Mouse (Mus musculus) cerebellum, adult 18-20 months (tissue): ENCODE results near the gene Gnaz.
"Not testable (repeated sequence)": the region's sequence is repeated elsewhere in the genome, so short reads cannot be mapped to it uniquely, and the experiment has no call there.

Experiments
- DNase-seq, 2 experiments: peaks; one replicate each; pipeline ENCODE4 v3.0.0; 2021

Gene Gnaz

DNA sequence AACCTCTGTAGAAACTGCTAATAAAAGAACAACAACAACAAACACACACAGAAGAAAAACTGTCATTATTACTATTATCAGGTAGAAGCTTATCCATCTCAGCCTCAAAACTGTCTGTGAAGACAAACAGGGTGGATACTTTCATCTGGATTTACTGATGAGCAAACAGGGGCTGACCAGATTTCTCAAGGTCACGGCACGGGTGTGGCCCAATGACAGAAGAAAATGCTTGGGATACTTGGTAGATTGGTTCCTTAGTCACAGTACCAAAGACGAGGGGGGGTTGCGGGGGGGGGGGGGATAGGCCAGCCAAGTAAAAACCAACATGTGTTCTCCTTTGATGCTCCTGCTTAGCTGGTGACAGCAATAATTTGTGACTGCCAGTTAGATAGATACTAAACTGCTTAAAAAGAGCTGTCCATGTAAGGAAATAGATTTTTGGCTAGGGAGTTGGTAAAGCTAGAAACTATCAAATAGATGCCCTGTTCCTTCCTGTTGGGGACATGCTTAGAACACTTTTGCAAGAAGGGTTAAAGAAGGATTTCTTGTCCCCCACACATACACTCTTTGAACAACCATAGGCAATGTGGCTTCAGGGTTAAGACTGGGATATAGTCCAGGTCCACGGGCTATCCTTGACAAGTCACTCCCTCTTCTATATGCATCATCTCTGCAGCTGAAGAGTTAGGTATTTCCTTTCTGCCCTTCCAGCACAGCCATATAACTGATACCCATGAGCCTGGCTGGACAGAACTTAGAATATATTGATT lies 64.6 kb downstream of the Gnaz start:
- no peak for DNase-seq

DNA sequence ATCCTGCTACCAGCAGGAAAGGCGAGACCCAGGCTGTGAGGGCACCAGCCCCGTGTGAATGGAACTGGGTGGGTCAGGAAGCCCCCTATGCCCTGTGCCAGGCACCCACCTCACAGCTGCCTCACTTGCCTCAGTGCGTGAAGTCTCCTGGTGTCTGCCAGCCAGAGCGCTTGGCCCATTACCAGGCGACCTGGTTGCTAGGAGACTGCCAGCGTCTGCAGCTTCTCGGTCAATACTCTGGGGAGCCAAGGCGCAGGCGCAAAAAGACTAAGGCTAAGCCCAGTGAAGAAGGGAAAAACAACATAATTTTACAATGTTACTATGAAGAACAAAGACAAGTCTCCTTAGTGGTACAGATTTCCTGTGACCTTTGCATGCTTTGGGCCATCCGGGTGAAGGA lies 65.4 kb downstream of the Gnaz start, which contains the start of gene Rsph14:
Rsph14 (minus strand) TSS at position 192 of the 400 bp plus-strand sequence.
- DNase-seq = peak; percentile 64 to 69

DNA sequence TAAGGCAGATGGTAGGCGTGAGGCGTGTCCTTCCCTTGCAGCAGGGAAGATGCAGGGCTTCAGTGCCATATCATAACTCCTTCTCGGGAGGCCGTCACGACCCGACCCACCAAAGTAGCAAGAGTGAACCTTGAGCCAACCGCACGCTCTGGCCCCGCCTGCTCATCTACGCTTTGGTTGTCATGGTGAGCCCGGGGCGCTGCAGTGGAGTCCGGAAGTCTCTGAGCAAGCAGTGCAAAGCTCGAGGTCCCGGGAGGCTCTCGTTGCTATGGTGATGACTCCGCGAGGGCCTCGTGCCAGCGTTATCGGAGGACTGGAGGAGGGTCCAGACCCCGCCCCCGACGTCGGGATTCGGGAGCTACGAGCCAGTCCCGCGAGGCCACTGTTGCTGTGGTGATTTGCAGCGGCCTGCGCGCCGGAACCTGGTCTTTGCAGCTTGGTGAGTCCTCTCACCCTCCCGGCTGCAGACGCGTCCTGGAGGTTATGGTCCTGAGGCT lies 70.0 kb downstream of the Gnaz start, which contains the start of gene Rab36:
Rab36 (plus strand) TSS at position 176 of the 497 bp plus-strand sequence.
- DNase-seq = peak; percentile 80 to 83

DNA sequence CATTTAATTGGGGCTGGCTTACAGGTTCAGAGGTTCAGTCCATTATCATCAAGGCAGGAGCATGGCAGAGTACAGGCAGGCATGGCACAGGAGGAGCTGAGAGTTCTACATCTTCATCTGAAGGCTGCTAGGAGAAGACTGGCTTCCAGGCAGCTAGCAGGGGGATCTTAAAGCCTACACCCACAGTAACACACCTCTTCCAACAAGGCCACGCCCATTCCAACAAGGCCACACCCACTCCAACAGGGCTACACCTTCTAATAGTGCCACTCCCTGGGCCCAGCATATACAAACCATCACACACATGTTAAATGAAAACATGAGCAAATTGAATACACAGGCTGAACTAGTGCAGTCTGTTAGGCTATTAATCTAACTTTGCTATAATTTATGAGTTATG lies 75.1 kb downstream of the Gnaz start:
- not testable (repeated sequence) for DNase-seq

DNA sequence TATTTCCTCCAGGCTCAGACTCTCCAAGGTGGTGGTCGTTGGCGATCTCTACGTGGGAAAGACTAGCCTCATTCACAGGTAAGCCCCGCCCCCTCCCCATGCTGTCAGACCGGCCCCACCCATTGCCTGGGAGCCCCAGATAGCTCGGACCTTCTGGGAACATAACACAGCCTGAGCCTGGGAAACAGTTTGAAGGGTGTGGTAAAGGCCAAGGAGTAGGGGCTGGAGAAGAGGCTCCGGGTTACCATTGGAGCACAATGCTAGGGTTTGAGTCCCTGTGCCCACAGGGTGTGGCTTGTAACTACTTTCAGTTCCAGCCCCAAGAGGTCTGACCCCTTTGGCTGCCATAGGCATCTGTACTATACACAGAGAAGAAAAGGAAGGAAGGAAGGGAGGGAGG lies 77.5 kb downstream of the Gnaz start:
- DNase-seq = no peak

DNA sequence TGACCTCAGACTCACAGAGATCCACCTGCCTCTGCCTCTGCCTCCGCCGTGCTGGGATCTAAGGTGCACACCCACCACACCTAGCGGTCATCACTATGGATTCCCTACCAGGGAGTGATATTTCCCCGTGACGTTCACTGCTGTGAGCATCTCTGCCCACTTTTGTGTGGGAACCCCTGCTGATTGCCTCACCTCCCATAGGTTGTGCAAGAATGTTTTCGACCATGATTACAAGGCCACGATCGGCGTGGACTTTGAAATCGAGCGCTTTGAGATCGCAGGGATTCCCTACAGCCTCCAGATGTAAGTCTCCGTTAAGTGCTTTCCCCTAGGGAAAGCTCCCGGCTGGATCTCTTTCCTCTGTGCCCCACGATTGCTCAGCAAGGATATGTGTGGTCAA lies 78.9 kb downstream of the Gnaz start:
- no peak for DNase-seq

DNA sequence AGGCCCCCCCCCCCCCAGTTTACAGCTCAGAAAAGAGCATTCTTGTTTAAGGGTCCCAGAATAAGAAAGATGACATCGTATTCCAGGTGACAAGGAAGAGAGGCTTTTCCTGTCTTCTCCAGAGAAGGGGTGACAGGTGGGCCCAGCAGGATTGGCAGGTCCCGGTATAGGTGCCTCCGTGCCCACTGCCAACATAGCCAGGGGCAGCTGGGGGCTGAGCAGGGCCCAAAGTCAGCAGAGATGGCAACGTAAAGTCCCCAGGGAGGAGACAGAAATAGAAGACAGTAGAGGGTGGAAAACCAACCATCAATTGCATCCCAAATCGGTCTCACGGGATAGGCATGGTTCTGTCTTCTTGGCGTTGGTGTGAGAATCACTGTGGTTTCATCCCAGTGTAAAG lies 81.7 kb downstream of the Gnaz start:
- no peak for DNase-seq

DNA sequence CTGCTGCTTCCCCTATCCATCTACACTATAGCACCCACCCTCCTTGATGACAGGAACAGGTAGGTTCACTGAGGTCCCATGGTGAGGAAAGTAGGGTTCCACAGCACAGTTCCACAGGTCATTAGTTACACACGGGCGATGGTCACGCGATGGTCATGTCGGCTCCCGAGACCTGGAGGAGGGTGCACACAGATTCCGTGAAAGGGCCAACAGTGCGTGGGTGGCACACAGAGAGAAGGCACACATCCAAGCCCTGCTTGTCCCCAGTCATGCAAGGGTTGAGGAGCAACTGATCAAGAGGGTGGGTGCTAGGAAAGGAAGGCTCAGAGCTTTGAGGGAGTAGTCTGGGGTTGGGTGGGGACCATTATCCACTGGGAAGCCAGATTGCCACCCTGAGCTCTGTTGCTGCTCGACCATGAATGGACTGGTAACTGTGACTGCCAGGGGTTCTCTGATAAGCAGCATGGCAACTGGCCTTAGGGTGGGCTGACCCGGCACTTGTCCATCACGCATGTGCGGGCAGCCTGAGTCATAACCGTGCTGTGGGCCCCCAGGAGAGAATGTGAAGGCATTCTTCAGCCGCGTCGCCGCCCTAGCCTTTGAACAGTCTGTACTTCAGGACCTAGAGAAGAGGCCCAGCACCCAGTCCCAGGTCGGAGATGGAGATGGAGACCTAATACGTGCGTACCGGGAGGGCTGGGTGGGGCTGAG lies 84.5 kb downstream of the Gnaz start:
- DNase-seq = peak; percentile 23 to 27

DNA sequence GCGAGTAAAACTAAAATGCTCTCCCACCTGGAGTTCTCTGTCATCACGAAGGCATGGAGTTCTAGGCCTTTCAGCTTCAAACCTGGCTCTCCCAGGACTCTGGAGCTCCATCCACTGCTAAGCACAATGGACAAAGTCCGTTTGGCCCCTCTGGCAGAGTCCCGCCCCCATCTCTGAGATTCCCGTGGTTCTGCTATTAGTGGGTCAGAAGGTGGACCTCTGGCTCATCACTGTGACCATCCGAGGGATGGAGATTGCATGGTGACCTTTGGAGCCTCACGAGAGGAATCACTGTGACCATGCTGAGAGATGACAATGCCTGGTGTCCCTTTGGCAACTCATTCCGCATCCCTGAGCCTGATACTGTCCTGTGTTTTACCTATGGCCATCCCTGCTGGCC lies 85.9 kb downstream of the Gnaz start:
- no peak for DNase-seq

DNA sequence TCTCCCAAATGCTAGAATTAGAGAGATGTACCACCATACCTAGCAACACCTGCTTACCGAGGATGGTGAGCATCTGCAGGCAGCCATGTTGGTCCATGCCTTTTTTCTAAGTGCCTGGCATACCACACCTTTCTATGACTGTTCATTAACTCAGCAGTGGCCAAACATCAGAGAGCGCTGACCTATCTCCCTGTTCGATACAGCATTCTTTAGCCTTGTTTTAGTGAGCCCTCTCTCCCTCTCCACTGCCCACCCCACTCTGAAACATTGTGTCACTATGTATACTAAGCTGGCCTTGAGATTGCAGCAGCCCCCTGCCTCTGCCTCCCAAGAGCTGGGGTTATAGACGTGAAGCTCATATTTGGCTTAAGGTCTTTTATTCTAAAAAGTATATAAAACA lies 86.7 kb downstream of the Gnaz start:
- no peak for DNase-seq

DNA sequence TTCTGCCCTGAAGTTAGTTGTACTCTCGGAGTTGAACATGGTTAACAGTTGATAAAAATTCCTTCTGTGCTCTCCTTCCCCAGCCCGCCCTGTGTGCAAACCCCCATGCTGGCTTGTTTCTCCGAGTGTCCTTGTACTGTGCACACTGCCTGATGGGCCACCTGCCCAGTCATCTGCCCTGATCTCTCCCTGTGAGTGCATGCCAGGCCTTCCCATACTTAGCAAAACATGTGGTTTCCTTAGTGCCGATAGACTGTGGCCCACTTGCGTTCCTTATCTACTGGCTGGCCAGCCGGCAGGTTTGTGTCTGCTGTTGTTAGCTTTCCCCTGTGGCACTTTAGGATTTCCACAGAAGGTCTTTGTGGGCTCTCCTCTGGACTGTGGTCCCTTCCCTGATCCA lies 87.1 kb downstream of the Gnaz start:
- peak; percentile 25 to 26 for DNase-seq

DNA sequence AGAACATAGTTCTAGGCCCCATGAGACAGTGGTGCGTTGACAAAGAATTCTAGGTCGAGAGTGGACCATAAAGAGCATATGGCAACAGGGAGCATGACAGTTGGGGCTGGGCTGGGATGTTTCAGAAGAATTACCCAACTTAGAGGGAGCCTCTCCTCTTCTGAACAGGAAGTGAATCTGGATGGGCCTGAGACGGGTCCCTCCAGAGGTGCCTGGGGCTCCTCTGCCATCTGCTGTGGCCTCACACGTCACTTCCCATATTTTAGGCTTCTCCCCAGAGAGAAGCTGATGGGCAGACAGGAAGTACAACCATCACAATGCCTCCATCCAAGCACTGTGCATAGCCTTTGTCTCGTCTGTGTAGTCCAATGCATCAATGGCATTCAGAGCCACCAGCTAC lies 88.7 kb downstream of the Gnaz start:
- DNase-seq = no peak

DNA sequence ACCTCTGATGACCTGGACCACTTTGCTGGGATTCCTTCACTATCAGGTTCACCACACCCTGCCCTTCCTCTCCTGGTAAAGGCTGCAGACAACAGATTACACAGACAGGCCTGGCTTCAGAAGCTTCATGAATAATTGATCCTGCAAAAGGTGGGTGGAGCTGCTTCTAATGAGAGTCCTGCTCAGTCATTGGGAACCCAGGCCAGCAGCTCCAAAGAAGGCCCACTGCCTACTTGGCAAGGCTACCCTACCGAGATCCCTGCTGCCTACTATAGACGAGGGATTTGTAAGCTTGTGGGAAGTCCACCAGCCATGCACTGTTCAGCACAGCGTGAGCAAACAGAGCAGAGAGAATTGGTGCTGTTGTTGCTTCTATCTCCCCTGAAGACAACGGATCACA lies 89.3 kb downstream of the Gnaz start:
- no peak for DNase-seq

DNA sequence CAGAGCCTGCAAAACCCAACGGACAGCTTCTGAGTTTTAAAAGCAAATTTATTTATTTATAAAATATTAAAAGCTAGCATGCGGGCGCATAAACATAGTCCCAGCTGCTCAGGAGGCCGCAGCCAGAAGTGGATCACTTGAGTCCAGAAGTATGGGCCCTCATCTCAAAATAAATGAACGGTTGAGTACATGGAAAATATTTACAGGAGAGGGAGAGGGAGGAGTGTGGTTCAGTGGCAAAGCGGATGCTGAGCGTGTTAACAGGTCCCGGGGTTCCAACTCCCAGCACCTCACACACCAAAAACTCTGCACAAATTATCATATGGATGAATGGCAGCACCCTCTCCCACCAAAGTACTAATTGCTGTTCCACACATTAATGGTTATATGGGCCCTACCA lies 91.4 kb downstream of the Gnaz start:
- DNase-seq = no peak

DNA sequence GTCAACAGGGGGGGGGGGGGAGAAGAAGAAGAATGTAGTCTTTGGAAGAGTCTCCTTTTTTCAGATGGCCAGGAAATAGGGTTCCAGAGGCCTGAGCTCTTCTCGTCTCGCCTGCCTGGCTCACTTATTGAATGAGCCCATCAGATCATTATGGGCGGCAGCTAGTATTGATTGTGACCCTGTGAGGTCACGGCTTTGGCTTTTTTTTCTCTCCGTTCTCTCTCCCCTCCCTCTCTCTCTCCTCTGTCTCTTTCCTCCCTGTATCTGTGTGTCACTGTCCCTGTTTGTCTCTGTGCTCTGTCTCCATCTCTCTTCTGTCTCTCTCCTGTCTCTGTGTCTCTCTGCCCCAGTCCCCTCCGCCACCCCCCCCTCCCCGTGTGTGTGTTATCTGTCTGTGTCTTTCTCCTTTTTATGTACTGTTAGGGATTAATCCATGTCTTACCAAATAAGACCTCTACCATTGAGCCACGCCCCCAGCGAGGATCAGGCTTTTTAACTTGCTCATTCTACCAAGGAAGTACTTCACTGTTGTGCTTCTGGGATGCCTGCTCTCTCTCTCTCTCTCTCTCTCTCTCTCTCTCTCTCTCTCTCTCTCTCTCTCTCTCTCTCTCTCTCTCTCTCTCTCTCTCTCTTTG lies 91.9 kb downstream of the Gnaz start:
- DNase-seq = no peak

DNA sequence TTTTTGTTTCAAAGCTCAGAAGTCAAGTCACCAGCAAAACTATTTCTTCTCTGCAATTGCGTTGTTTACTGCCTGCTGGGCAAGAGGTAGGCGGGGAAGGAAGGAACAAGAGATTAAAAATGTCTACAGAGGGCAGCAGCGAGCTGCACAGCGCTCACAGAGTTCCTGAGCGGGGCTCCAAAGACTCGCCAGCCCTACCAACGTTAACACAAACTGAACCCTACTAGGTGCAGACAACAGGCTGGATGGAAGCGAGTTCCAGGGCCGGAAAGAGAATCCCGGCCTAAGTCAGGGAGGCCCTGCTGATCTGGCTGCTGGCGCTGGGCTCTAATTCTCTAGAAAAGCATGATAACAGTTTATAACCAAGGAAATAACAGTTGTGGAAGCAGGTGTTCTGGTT lies 92.4 kb downstream of the Gnaz start:
- DNase-seq = peak; percentile 82 to 83

DNA sequence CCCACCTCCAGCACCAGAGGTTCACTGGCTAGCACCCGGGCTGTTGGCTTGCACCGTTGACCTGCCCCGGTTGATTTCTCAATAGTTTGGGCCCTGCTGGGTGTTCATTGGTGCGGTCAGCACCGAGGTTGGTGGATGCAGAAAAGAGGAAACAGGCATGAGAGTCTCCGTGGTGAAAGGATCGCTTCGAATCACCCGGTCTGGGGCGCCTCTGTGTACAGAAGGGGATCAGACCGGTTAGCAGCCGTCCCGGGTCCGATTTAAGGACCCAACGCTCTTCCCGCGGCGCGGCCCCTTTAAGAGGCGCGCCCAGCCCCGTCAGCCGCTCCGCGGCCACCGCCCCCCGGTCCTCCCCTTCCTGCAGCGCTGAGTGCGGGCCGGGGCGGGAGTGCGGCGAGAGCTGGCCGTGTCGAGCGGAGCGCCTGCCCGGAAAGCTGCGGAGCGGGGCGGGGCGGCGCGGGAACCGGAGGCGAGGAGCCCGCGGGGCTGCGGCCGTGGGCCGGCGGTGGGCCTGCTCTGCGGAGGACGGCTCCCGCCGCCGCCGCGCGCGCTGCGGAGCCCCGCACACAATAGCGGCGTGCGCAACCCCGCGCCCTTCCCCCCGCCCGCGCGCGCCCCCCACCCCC lies 93.4 kb downstream of the Gnaz start, which contains the start of gene Bcr:
Bcr (plus strand) TSS at position 376 of the 626 bp plus-strand sequence.
- peak; percentile 86 to 89 for DNase-seq

DNA sequence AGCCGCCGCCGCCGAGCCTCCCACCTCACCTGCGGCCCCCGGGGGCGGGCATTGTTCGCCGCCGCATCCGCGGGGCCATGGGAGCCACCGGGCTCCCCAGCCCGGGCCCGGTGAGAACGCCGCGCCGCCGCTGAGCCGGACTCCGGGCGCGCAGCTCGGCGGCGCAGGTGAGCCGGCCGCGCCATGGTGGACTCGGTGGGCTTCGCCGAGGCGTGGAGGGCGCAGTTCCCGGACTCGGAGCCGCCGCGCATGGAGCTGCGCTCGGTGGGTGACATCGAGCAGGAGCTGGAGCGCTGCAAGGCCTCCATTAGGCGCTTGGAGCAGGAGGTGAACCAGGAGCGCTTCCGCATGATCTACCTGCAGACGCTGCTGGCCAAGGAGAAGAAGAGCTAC lies 93.9 kb downstream of the Gnaz start:
- DNase-seq = peak; percentile 25 to 62

DNA sequence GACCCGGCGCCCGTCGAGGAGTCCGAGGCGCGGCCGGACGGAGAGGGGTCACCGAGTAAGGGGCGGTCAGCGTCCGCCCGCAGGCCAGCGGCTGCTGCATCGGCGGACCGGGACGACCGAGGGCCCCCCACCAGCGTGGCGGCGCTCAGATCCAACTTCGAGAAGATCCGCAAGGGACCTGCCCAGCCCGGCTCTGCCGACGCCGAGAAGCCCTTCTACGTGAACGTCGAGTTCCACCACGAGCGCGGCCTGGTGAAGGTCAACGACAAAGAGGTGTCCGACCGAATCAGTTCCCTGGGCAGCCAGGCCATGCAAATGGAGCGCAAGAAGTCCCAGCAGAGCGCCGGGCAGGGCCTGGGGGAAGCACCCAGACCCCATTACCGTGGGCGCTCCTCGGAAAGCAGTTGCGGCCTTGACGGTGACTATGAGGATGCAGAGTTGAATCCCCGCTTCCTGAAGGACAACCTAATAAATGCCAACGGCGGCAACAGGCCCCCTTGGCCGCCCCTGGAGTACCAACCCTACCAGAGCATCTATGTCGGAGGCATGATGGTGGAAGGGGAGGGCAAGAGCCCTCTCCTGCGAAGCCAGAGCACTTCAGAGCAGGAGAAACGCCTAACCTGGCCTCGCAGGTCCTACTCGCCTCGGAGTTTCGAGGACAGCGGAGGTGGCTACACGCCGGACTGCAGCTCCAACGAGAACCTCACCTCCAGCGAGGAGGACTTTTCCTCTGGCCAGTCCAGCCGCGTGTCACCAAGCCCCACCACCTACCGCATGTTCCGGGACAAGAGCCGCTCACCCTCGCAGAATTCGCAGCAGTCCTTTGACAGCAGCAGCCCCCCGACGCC lies 94.6 kb downstream of the Gnaz start:
- peak; percentile 24 to 47 for DNase-seq

DNA sequence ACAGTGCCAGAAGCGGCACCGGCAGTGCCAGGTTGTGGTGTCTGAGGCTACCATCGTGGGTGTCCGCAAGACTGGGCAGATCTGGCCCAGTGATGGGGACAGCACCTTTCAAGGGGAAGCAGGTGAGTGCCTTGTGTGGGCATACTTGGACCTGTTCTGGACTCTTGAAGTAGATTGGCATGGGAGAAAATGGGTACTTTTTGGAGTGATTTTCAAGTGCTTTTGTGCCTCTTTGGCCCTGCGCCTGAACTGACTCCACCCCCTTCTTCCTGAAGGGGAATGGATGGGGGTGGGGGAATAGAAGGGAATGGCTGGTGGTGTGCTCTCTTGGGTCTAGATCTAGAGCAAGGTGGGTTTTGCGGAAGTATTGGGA lies 95.2 kb downstream of the Gnaz start:
- peak in 1 of 2 experiments; percentile 27 for DNase-seq

DNA sequence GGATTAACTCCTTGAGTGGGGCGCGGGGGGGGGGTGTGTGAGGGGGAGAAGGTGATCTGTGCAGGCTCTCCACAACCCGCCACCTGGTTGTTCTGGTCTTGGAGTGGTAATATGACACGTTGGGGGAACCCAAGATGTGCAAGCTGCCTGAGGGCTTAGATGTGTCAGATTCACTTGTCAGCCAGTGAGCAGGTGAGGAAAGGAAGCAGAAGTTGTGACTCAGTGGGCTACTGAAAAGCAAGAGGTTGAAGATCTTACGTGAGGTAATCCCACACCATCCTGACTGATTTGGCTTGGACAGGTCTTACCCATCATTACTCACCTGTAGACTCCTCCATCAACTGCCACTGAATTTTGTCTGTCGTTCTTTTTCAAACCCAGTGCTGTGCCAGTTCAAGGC lies 95.6 kb downstream of the Gnaz start:
- no peak for DNase-seq

DNA sequence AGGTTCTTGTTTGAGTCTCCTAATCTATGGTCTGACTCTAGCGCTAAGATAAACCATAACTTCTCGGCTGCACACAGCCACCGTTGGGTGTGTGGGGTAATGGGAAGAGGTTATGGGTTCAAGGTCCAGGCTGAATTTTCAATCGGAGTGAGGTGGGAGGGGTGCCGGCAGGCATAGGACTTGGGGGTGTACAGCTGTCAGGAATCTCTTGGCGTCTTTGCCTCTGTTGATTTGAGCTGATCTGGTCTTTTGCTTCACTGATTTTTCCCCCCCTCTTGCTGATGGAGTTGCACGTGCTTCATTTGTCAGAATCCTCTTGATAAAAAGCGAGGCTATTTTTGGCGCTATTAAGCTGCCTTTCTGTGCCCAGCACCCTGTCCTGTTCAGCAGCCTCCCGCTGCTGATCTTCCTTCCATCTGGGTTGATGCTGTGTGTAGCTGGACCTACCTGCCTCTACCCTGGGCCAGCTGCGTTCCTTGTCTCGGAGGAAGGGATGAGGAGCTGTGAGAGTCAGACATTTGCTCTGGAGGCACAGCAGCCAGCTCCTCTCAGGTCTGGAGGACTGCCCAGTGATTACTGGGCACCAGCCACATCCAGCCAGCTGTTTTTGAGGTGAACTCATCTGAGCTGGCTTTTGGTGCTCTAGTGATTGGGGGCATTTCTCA lies 96.5 kb downstream of the Gnaz start:
- DNase-seq = no peak
